Mouse (Mus musculus) cerebellum, adult 8-10 months (tissue): Measurements from ENCODE around the gene Phactr1.

Experiments used
- DNase-seq: peaks from one replicate; pipeline ENCODE4 v3.0.0; 2022

The Phactr1 gene

GRCm38 (mm10) chr13:42760907-42761544 lies 80.6 kb downstream of the Phactr1 start:
- no peak for DNase-seq

DNA sequence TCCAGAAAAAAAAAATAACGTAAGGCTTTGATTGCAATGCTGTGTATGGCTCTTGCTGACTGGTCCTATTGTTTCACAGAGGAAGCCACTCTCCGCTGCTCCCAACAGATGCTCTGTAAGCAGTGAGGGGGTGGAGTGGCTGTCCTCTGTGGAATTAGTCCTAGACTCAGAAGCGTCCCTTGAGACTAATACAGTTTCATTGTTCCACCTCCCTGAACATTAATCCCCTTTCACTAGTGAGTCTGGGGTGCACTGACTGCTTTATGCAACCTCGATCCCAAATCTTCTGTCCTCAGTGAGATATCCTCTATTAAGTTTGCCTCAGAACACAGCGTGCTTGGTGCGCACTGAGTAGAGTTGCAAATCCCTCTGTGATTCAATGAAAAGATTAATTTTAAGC lies 91.9 kb downstream of the Phactr1 start:
- DNase-seq: no peak

GRCm38 (mm10) chr13:42774040-42774439 lies 93.6 kb downstream of the Phactr1 start:
- DNase-seq: no peak

DNA sequence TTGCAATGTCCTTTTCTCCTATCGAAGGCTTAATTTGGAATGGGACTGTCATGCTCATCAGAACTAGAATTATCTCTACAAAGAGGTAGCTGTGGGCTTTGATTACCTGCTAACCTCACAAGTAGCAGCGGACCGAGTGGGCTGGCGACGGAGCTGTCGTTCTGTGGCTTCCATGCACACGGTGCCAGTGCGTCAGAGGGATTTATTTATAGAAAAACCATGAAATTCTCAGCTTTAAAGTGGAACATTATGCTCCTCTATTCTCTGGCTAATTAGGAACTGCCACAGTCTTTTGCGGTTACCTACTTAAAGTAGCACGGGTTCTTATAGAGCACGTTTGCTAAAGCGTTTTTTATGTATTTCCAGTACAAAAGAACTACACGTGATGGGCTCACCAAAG lies 101.7 kb downstream of the Phactr1 start:
- no peak for DNase-seq

DNA sequence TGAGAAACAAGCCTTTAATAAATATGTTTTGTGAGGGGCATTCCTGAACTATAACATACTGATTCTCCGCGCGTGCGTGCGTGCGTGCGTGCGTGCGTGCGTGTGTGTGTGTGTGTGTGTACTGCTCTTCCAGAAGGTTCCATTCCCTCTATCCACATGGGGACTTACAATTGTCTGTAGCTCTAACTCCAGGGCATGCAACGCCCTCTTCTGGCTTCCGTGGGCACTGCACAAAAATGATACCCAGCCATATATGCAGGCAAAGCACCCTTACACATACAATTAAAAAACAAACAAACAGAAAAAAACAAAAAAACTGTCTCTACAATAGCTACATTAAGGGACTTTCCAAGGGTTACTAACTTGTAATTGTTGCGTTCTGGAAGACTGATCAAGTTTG lies 108.8 kb downstream of the Phactr1 start:
- DNase-seq: no peak

DNA sequence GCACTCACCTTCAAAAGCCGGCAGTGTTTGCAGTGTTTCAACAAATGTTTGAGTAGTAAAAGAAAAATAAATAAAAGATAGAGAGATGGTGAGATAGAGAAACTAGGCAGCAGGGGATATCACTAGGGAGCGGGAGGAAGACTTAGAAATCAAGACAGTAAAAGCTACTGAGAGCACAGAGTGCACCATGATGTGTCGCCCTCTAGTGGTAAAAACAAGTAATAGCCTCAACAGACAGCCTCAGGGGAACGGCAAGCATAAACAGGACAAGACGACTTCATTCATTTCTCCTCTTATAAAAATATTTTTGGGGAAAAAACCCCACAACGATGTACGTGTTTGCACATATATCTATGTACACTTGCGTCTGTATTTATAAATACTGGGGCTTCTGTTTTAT lies 111.9 kb downstream of the Phactr1 start:
- peak; percentile 16 for DNase-seq

- no peak for DNase-seq
These were observed 120.1 kb downstream of the Phactr1 start for GRCm38 (mm10) chr13:42800523-42800922.

GRCm38 (mm10) chr13:42804314-42804713 lies 123.9 kb downstream of the Phactr1 start:
- no peak for DNase-seq

GRCm38 (mm10) chr13:42812762-42813161 lies 132.3 kb downstream of the Phactr1 start:
- no peak for DNase-seq

GRCm38 (mm10) chr13:42818378-42818777 lies 138.0 kb downstream of the Phactr1 start:
- DNase-seq: peak; percentile 46

DNA sequence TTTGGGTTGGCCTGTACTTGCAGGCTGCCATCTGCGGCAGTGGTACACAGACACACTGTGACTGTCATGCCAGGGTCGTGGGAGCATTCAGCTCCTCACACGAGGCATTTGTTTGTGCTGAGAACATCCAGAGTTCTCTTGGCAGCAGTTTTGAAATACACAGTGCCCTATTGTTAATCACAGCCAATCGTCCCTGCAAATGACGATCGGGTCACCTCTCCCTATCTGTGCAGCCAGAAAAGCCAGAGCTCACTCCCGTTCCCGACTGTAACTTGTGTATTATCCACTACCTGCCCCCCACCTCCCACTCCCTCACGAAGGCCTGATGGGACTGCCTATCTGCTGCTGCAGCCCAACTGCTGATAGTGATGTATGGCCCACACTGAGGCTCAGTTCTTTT lies 140.1 kb downstream of the Phactr1 start:
- DNase-seq: no peak

DNA sequence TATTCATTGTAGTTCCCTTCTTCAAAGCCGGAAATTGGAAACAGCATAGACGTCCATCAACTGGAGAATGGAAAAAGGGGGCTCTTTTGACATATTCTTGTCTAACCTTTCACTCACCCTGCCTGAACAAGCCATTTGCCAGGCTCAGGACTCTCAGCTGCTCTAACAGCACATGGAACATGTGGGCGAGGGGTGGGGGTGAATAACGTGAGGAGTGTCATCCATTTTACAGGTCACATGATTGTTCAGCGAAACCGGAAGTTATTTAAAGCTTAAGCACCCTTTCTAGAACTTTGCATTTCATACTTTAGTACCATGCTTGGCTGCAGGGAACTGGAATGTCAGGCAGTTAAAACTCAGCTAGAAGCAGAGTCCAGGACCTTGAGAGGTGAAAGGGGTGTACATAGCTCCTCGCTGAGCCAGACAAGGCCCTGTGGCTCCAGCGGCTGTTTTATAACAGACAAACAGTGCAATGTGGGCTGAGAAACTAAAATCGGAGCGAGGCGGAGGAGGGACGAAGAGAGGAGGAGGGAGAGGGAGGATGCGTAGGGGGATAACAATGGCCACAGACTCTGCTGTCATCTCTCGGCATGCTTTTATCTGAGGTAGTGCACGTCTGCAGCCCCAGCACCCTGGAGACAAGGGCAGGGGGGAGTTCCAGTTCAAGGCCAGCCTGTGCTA lies 141.1 kb downstream of the Phactr1 start:
- no peak for DNase-seq

DNA sequence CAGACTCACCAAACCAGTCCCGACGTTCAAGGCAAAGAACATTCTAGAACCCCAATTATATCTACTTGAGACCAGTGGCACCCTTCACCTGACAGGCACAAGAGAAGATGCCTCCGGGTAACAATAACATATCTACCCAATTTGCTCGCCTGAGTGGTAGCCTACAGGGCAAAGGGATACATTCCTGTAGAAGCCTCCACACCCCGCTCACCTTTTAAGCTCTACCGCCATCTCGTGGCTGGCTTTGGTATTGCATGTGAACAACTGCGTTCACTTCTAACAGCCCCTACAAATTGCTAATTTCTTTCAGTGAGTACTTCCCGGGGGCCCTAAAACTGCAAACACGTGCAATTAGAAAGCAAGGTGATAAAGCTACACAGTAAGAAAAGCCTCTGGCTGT lies 142.1 kb downstream of the Phactr1 start:
- peak; percentile 83 for DNase-seq

DNA sequence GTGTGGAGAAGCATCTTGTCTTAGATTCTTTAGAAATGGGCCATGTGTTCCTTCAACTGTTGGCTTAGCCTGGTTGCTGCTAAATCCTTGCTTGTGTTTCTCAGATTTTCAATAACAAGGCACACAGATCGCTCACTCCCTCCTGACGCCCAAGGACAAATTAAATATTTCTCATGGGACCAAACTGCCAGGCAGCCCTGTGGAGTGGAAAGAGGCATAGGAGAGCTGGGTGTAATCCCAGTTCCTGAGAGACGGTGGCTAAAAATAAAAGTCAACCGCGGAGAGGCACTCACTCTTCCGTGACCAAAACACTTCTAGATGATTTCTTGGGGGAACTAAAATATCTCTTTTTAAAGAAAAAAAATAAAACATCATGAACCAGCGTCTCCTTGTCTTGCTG lies 143.5 kb downstream of the Phactr1 start:
- no peak for DNase-seq

DNA sequence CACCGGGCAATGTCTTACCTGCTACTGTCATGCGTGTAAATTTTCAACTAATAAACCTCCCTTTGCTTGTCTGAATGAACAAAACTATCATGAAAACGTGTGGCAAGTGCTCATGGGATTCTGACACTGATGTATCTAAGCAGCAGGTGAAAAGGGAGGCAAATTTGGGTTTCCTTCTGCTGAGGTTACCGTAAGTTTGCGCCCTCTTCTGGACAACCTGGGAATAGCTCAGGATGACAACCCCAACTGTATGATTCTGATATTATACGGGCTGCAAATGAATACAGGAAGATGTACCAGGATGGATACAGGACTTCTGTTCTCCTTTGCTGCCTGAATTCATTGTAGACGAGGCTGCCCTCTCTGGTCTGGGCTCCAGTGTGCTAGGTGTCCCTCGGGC lies 146.2 kb downstream of the Phactr1 start:
- DNase-seq: peak; percentile 59

- DNase-seq: no peak
These were observed 148.6 kb downstream of the Phactr1 start for GRCm38 (mm10) chr13:42828978-42829377.

DNA sequence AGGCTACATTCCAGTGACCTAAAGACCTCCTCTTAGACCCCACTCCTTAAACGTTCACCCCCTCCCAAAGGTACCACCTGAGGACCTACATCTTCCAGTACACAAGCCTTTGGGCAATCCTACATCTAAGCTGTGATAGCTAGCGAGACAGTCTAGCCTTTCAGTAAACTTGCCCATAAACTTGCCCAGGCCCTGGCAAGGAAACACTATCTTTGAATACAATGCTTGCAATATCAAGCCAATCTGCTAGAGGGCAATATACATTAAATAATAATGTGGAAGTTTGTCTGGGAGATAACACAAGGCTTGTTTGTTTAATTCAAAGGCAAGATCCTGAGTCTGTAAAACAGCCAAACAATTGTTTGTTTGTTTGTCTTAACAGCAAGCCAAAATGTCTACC lies 155.0 kb downstream of the Phactr1 start:
- no peak for DNase-seq

GRCm38 (mm10) chr13:42839358-42839757 lies 158.9 kb downstream of the Phactr1 start:
- DNase-seq: no peak

- DNase-seq: no peak
These were observed 171.7 kb downstream of the Phactr1 start for GRCm38 (mm10) chr13:42852086-42852485.

- no peak for DNase-seq
These were observed 173.6 kb downstream of the Phactr1 start for GRCm38 (mm10) chr13:42853900-42854595.

- peak; percentile 31 for DNase-seq
These were observed 185.9 kb downstream of the Phactr1 start for GRCm38 (mm10) chr13:42866162-42866941.

- DNase-seq: peak; percentile 11
These were observed 186.6 kb downstream of the Phactr1 start for GRCm38 (mm10) chr13:42867026-42867425.

- DNase-seq: no peak
These were observed 191.7 kb downstream of the Phactr1 start for GRCm38 (mm10) chr13:42872125-42872524.
